Mouse (Mus musculus) CH12.LX (cell line): ENCODE data around the gene Txndc17.

Experiments
- CTCF ChIP-seq, 2 experiments: IDR thresholded peaks in 1 of 2; conservative IDR thresholded peaks in 1 of 2; 2 replicates each; pipeline ENCODE4 v1.5.1; 2011 to 2012; ENCODE audit warnings: low read depth in 2 of 2, low read length in 2 of 2, improper control_type of control experiment in 1 of 2, inconsistent platforms in 1 of 2, mild to moderate bottlenecking in 1 of 2, moderate library complexity in 1 of 2
- EP300 ChIP-seq: IDR thresholded peaks from 2 replicates; pipeline ENCODE4 v1.6.1; 2011; ENCODE audit warnings: low read length, improper control_type of control experiment
- JUND ChIP-seq: conservative IDR thresholded peaks from 2 replicates; pipeline ENCODE4 v1.6.1; 2011; ENCODE audit warnings: low read depth, low read length, improper control_type of control experiment
- MAFK ChIP-seq: IDR thresholded peaks from 2 replicates; pipeline ENCODE4 v1.6.1; 2011; ENCODE audit warnings: low read length, improper control_type of control experiment; ENCODE audit not compliant: insufficient replicate concordance
- MAZ ChIP-seq: IDR thresholded peaks from 2 replicates; pipeline ENCODE4 v1.6.1; 2012; ENCODE audit warnings: low read depth, mild to moderate bottlenecking, inconsistent platforms, low read length, improper control_type of control experiment, moderate library complexity
- NELFE ChIP-seq: IDR thresholded peaks from 2 replicates; pipeline ENCODE4 v1.6.1; 2011; ENCODE audit warnings: low read depth, low read length, improper control_type of control experiment
- POLR2A ChIP-seq: IDR thresholded peaks from 2 replicates; pipeline ENCODE4 v1.6.1; 2011; ENCODE audit warnings: low read depth, mild to moderate bottlenecking, improper control_type of control experiment, low read length
- USF1 ChIP-seq: IDR thresholded peaks from 2 replicates; pipeline ENCODE4 v1.6.1; 2014; ENCODE audit warnings: low read depth, mild to moderate bottlenecking, inconsistent platforms, low read length, improper control_type of control experiment
- ZC3H11A ChIP-seq: IDR thresholded peaks from 2 replicates; pipeline ENCODE4 v1.6.1; 2012; ENCODE audit warnings: low read depth, mild to moderate bottlenecking, inconsistent platforms, low read length, improper control_type of control experiment
- ZNF384 ChIP-seq: IDR thresholded peaks from 2 replicates; pipeline ENCODE4 v1.6.1; 2012; ENCODE audit warnings: low read depth, low read length, improper control_type of control experiment, inconsistent platforms

GRCm38 (mm10) chr11:72232991-72233390, 25.6 kb downstream of the Txndc17 start:
- TF ChIP-seq JUND = no peak
- no peak for TF ChIP-seq MAZ
- no peak for TF ChIP-seq USF1
- TF ChIP-seq NELFE = no peak
- TF ChIP-seq ZNF384 = no peak
- no peak for TF ChIP-seq CTCF (conservative IDR thresholded peaks at IDR 0.05 in 1 of 2, IDR thresholded peaks at IDR 0.05 in 1 of 2; ENCODE audit: low read depth in 2 of 2, low read length in 2 of 2)
- no peak for TF ChIP-seq POLR2A
- TF ChIP-seq ZC3H11A = no peak
- no peak for TF ChIP-seq EP300
- no peak for TF ChIP-seq MAFK
